Mouse (Mus musculus) cerebellum, adult 2 months (tissue): ENCODE measurements around the gene Gtf2ird1. TPM values are rescaled to one million over a fixed set of nuclear protein-coding genes. Genes with fewer than 3 reads are reported as not detected.
"Not testable (repeated sequence)": the region's sequence is repeated elsewhere in the genome, so short reads cannot be mapped to it uniquely, and the experiment has no call there.

Experiments used
- DNase-seq, 2 experiments: peaks; one replicate each; pipeline ENCODE4 v3.0.0; 2021
- H3K27ac ChIP-seq: fragments of 200-500 bp; 2 replicates; pipeline ENCODE4 v1.5.1; 2012; ENCODE audit warnings: low read length, control low read depth, inconsistent platforms; ENCODE audit not compliant: insufficient read depth
- H3K27me3 ChIP-seq: fragments of 200-500 bp; 2 replicates; pipeline ENCODE4 v1.6.1; 2012; ENCODE audit warnings: inconsistent platforms, mild to moderate bottlenecking, low read length, moderate library complexity; ENCODE audit not compliant: control insufficient read depth, insufficient read depth
- H3K4me1 ChIP-seq: fragments of 200-500 bp; 2 replicates; pipeline ENCODE4 v1.6.1; 2011; ENCODE audit warnings: low read length; ENCODE audit not compliant: control insufficient read depth, insufficient read depth
- H3K4me3 ChIP-seq: fragments of 200-500 bp; replicated peaks from 2 replicates; pipeline ENCODE3; 2011; ENCODE audit warnings: mild to moderate bottlenecking, low read depth, low read length, control low read depth; ENCODE audit not compliant: insufficient read depth
- CTCF ChIP-seq: fragments of 200-500 bp; IDR thresholded peaks from 2 replicates; pipeline ENCODE4 v1.5.1; 2011; ENCODE audit warnings: low read depth, mild to moderate bottlenecking, control low read depth, low read length, moderate library complexity, borderline replicate concordance; ENCODE audit not compliant: insufficient read depth
- POLR2A ChIP-seq: fragments of 200-500 bp; IDR thresholded peaks from 2 replicates; pipeline ENCODE4 v1.6.1; 2011; ENCODE audit warnings: low read length, control low read depth, borderline replicate concordance; ENCODE audit not compliant: insufficient read depth
- WGBS: fragments of 180-500 bp; shearing (Covaris S2); methylation state at CpG from one replicate; pipeline ENCODE4 v1.1.7; 2018; 5-methylcytosine and 5-hydroxymethylcytosine counted together
- polyA plus RNA-seq: library from polyadenylated mRNA; depleted of rRNA; stranded (reverse); fragments of >200 nt; gene quantifications from 2 replicates; pipeline ENCODE4 v1.2.3, GENCODE M21; 2012

Gtf2ird1 gene
- polyA plus RNA-seq, 1 experiment, result 47.0 TPM

- H3K4me1 ChIP-seq, result no peaks in the 10 kb centered on the region
- 97% methylated on average over 4 of the region's 4 CpGs for WGBS
- no peak overlapping the region for H3K27ac ChIP-seq
- H3K4me3 ChIP-seq, result no peak overlapping the region
- H3K27me3 ChIP-seq, result no peaks in the 10 kb centered on the region
- no peak for DNase-seq
- TF ChIP-seq POLR2A, result no peak
- no peak for TF ChIP-seq CTCF
Measured at GRCm38 (mm10) chr5:134359101-134359500, 97.4 kb downstream of the Gtf2ird1 start.

GRCm38 (mm10) chr5:134355372-134355771 is 101.1 kb downstream of the Gtf2ird1 start:
- WGBS, result 91% methylated on average over 4 of the region's 4 CpGs
- not testable (repeated sequence) for H3K4me1 ChIP-seq, H3K4me3 ChIP-seq, DNase-seq, H3K27ac ChIP-seq, H3K27me3 ChIP-seq

GRCm38 (mm10) chr5:134353117-134353516 is 103.4 kb downstream of the Gtf2ird1 start:
- 70% methylated on average over 4 of the region's 4 CpGs for WGBS
- Histone ChIP-seq H3K27ac (no peak overlapping the region), H3K4me1 (no peaks in the 10 kb centered on the region), H3K27me3 (no peaks in the 10 kb centered on the region), H3K4me3 (no peak overlapping the region)
- no peak for TF ChIP-seq POLR2A
- TF ChIP-seq CTCF, result no peak
- no peak for DNase-seq

DNA sequence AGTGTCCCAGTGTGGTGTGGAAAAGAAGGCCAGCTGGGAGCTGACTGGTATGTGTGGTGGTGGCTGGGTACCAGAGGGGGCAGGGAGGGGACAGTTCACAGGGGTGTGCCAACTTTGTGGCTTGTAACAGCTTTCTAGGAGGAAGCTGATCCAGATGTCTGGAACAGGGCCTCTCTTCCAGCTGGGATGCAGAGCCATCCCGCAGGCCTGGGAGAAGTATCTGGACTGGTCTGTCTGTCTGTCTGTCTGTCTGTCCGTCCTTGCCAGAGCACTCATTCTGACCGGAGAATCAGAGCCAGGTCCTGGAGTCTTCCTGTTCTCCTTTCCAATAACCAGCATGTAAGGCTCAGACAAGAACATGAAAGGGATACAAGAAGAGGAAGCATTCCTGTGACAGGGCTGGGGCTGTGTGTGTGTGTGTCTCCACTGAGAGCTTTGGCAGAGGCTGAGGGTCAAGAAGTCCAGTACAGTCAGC is 104.0 kb downstream of the Gtf2ird1 start:
- TF ChIP-seq CTCF (no peak), POLR2A (no peak)
- WGBS, result 9% methylated on average over 3 of the region's 3 CpGs
- DNase-seq, result no peak
- Histone ChIP-seq H3K4me1 (no peaks in the 10 kb centered on the region), H3K27ac (no peak overlapping the region), H3K4me3 (no peak overlapping the region), H3K27me3 (no peaks in the 10 kb centered on the region)

- H3K4me3 ChIP-seq, result no peak overlapping the region
- 18% methylated on average over 10 of the region's 10 CpGs for WGBS
- H3K27ac ChIP-seq, result no peak overlapping the region
- TF ChIP-seq CTCF (no peak), POLR2A (no peak)
- peak; percentile 30 to 42 for DNase-seq
- H3K27me3 ChIP-seq, result no peaks in the 10 kb centered on the region
- no peaks in the 10 kb centered on the region for H3K4me1 ChIP-seq
Measured at GRCm38 (mm10) chr5:134350660-134351059, 105.9 kb downstream of the Gtf2ird1 start.

GRCm38 (mm10) chr5:134347066-134347465 is 109.5 kb downstream of the Gtf2ird1 start:
- H3K27ac ChIP-seq, result no peak overlapping the region
- TF ChIP-seq POLR2A, result no peak
- peak; percentile 49 for TF ChIP-seq CTCF
- no peak overlapping the region for H3K4me3 ChIP-seq
- WGBS, result 58% methylated on average over 2 of the region's 2 CpGs
- no peaks in the 10 kb centered on the region for H3K4me1 ChIP-seq
- H3K27me3 ChIP-seq, result no peaks in the 10 kb centered on the region
- DNase-seq, result no peak

DNA sequence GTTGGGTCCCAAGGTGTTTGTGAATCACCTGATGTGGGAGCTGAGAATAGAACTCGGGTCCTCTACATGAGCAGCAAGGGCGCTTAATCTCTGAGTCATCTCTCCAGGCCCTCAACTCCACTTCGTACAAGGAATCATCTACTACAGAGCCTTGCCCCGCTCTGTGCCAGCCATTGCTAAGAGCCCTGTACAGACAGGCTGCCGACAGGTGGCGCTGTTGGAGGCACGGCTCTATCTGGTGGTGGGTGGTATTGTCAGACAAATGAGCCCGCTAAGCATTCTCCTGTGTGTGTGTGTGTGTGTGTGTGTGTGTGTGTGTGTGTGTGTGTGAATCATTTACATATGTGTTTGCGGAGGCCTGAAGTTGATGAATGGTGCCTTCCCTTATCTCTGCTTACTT is 111.1 kb downstream of the Gtf2ird1 start:
- Histone ChIP-seq H3K4me3 (no peak overlapping the region), H3K27me3 (no peaks in the 10 kb centered on the region), H3K27ac (no peak overlapping the region), H3K4me1 (no peaks in the 10 kb centered on the region)
- 70% methylated on average over 9 of the region's 9 CpGs for WGBS
- DNase-seq, result no peak
- TF ChIP-seq POLR2A (no peak), CTCF (peak; percentile 36; the same call in 1 of the 2 replicates)

GRCm38 (mm10) chr5:134344076-134344475 is 112.4 kb downstream of the Gtf2ird1 start:
- Histone ChIP-seq H3K4me1 (no peaks in the 10 kb centered on the region), H3K4me3 (no peak overlapping the region), H3K27me3 (no peaks in the 10 kb centered on the region), H3K27ac (no peak overlapping the region)
- 81% methylated on average over 8 of the region's 8 CpGs for WGBS
- no peak for TF ChIP-seq CTCF
- no peak for TF ChIP-seq POLR2A
- DNase-seq, result no peak

DNA sequence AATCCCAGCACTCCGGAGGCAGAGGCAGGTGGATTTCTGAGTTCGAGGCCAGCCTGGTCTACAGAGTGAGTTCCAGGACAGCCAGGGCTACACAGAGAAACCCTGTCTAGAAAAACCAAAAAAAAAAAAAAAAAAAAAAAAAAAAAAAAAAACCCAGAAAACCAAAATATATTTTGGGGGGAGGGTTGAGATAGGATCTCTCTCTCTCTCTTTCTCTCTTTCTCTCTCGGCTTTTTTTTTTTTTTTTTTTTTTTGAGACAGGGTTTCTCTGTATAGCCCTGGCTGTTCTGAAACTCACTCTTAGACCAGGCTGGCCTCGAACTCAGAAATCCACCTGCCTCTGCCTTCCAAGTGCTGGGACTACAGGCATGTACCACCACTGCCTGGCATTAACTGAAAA is 113.0 kb downstream of the Gtf2ird1 start:
- not testable (repeated sequence) for H3K27ac ChIP-seq
- 90% methylated on average over 4 of the region's 4 CpGs for WGBS

More for the DNA sequence above, 113.0 kb downstream of the Gtf2ird1 start:
- not testable (repeated sequence) for H3K27me3 ChIP-seq, H3K4me3 ChIP-seq, DNase-seq, H3K4me1 ChIP-seq
